Mouse (Mus musculus): ENCODE results near the gene Hspb11. TPM values are rescaled to one million over a fixed set of nuclear protein-coding genes. Genes with fewer than 3 reads are reported as not detected.

Gene Hspb11
- 35.7 TPM for polyA plus RNA-seq (2014; fragmentation: Illumina TruSeq; extraction: RNeasy Lipid Tissue Mini Kit (QIAGEN cat#74804); ENCODE audit: insufficient read depth, low read depth, low replicate concordance)

GRCm38 (mm10) chr4:107253125-107254091, at the start of gene Hspb11, which contains the start of gene Lrrc42:
Hspb11 (plus strand) TSS chr4:107253593.
Lrrc42 (minus strand) TSS chr4:107253532.

DNA sequence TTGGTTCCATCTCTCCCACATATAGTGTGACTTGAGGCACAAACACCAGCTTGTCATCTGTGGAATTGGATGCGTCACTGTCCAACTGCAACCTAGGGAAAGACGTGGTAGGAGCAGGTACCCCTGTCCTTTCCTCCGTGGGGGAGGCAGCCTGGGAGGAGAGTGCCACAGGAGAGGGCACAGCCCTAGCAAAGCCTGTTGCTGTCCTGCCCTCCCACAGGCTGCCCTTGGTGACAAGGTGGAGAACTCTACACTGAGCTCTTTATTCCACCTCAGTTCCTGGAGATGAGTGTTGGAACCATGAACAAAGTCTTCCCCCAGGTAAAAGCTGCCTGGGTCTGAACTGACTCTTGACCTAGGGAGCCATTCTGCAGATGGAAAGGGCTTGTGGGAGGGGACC, 44.5 kb upstream of the Hspb11 start, which contains the start of gene Ldlrad1:
Ldlrad1 (plus strand) TSS at position 301 of the 400 bp plus-strand sequence.

DNA sequence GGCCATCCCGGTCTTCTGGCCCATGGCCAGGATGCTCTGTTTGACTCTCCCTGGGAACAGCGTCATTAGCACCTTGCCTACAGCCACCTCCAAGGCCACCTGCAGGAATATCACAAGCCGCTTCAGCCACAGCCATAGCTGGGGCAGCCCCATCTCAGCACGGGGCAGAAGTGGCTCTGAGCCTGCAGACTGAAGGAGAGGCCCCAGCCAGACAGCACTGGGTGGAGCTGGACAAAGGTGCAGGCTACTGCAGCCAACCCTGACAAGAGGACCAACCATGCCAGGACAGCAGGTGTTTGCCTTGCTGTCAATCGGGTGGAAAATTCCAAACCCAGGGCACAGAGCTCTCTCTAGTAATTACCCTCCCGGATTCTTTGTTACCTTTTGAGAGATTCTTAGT, 53.6 kb downstream of the Hspb11 start, which contains the start of gene Dio1:
Dio1 (minus strand) TSS at position 204 of the 400 bp plus-strand sequence.

GRCm38 (mm10) chr4:107313690-107314478, 60.5 kb downstream of the Hspb11 start, which contains the start of gene Yipf1:
Yipf1 (plus strand) TSS chr4:107314363.

Other genes with a start within 250 kb of the Hspb11 start
- gene Mrpl37, start 186.7 kb upstream of the Hspb11 start, polyA plus RNA-seq (2014; fragmentation: Illumina TruSeq; extraction: RNeasy Lipid Tissue Mini Kit (QIAGEN cat#74804); ENCODE audit: insufficient read depth, low read depth, low replicate concordance) = 35.0 TPM
- gene Cyb5rl, start 186.6 kb upstream of the Hspb11 start, polyA plus RNA-seq (2014; fragmentation: Illumina TruSeq; extraction: RNeasy Lipid Tissue Mini Kit (QIAGEN cat#74804); ENCODE audit: insufficient read depth, low read depth, low replicate concordance) = 7.2 TPM
- gene Cdcp2, start 156.7 kb upstream of the Hspb11 start, polyA plus RNA-seq (2014; fragmentation: Illumina TruSeq; extraction: RNeasy Lipid Tissue Mini Kit (QIAGEN cat#74804); ENCODE audit: insufficient read depth, low read depth, low replicate concordance) = not detected
- gene Tmem59, start 75.2 kb upstream of the Hspb11 start, polyA plus RNA-seq (2014; fragmentation: Illumina TruSeq; extraction: RNeasy Lipid Tissue Mini Kit (QIAGEN cat#74804); ENCODE audit: insufficient read depth, low read depth, low replicate concordance) = 358 TPM
- 11.5 TPM for gene Tceanc2, start 74.5 kb upstream of the Hspb11 start, polyA plus RNA-seq (2014; fragmentation: Illumina TruSeq; extraction: RNeasy Lipid Tissue Mini Kit (QIAGEN cat#74804); ENCODE audit: insufficient read depth, low read depth, low replicate concordance)
- 10.0 TPM for gene Ldlrad1, start 44.4 kb upstream of the Hspb11 start, polyA plus RNA-seq (2014; fragmentation: Illumina TruSeq; extraction: RNeasy Lipid Tissue Mini Kit (QIAGEN cat#74804); ENCODE audit: insufficient read depth, low read depth, low replicate concordance)
- 17.8 TPM for gene Lrrc42, start 61 bp upstream of the Hspb11 start, polyA plus RNA-seq (2014; fragmentation: Illumina TruSeq; extraction: RNeasy Lipid Tissue Mini Kit (QIAGEN cat#74804); ENCODE audit: insufficient read depth, low read depth, low replicate concordance)
- 0.45 TPM for gene Dio1, start 53.6 kb downstream of the Hspb11 start, polyA plus RNA-seq (2014; fragmentation: Illumina TruSeq; extraction: RNeasy Lipid Tissue Mini Kit (QIAGEN cat#74804); ENCODE audit: insufficient read depth, low read depth, low replicate concordance)
- 49.5 TPM for gene Yipf1, start 60.8 kb downstream of the Hspb11 start, polyA plus RNA-seq (2014; fragmentation: Illumina TruSeq; extraction: RNeasy Lipid Tissue Mini Kit (QIAGEN cat#74804); ENCODE audit: insufficient read depth, low read depth, low replicate concordance)
- gene Ndc1, start 114.2 kb downstream of the Hspb11 start, polyA plus RNA-seq (2014; fragmentation: Illumina TruSeq; extraction: RNeasy Lipid Tissue Mini Kit (QIAGEN cat#74804); ENCODE audit: insufficient read depth, low read depth, low replicate concordance) = 2.3 TPM
- gene Glis1, start 181.0 kb downstream of the Hspb11 start, polyA plus RNA-seq (2014; fragmentation: Illumina TruSeq; extraction: RNeasy Lipid Tissue Mini Kit (QIAGEN cat#74804); ENCODE audit: insufficient read depth, low read depth, low replicate concordance) = not detected